ENCODE assay signal across 29 mouse cellular contexts in genomic region chr10:45324159-45324558, GRCm38 (mm10). TPM values are rescaled to one million over a fixed set of nuclear protein-coding genes. Genes with fewer than 3 reads are reported as not detected.
"Had no signal": no experiment of that assay in that cellular context is flagged by ENCODE, and none has a peak within 500 bp of the region (broad histone marks: within the 10 kb centered on the region; RNA-seq: fewer than 3 reads in every experiment).

No protein-coding gene starts in this region.

- ATAC-seq: hindbrain, postnatal 0 days; intestine, embryonic 16.5 days; liver, embryonic 12.5 days had no signal

- DNase-seq: gastrocnemius, postnatal 14 days; gastrocnemius, postnatal 36 days; heart, adult 11 months; heart, adult 2 months; heart, postnatal 14 days; heart, postnatal 36 days; kidney, adult 11 months; kidney, adult 2 months; kidney, adult 9 months; kidney, postnatal 14 days; kidney, postnatal 36 days; layer of hippocampus, adult 9-11 months; layer of hippocampus, postnatal 36 days; left cerebral cortex, postnatal 4 days had no signal

- H3K4me3 ChIP-seq: heart, adult 2 months; heart, embryonic 13.5 days; heart, embryonic 15.5 days; hindbrain, embryonic 13.5 days; hindbrain, embryonic 15.5 days; kidney, embryonic 15.5 days; limb, embryonic 13.5 days; limb, embryonic 15.5 days; liver, embryonic 12.5 days had no signal

- H3K9ac ChIP-seq: heart, embryonic 13.5 days; heart, embryonic 15.5 days; hindbrain, embryonic 13.5 days; hindbrain, embryonic 15.5 days; kidney, embryonic 15.5 days; limb, embryonic 13.5 days; limb, embryonic 15.5 days; liver, embryonic 12.5 days; liver, embryonic 14.5 days had no signal

- H3K4me1 ChIP-seq: heart, embryonic 15.5 days; hindbrain, embryonic 15.5 days; kidney, embryonic 15.5 days; limb, embryonic 13.5 days; limb, embryonic 15.5 days; liver, embryonic 12.5 days had no signal

- H3K27ac ChIP-seq: heart, adult 2 months; heart, embryonic 13.5 days; heart, embryonic 15.5 days; hindbrain, embryonic 13.5 days; hindbrain, embryonic 15.5 days; hindbrain, postnatal 0 days; kidney, embryonic 15.5 days; kidney, postnatal 0 days; limb, embryonic 13.5 days; limb, embryonic 15.5 days; liver, embryonic 12.5 days; liver, embryonic 14.5 days had no signal

- H3K9me3 ChIP-seq: heart, embryonic 13.5 days; heart, embryonic 15.5 days; hindbrain, embryonic 13.5 days; hindbrain, embryonic 15.5 days; kidney, embryonic 15.5 days; limb, embryonic 13.5 days; limb, embryonic 15.5 days; liver, embryonic 12.5 days had no signal

- H3K27me3 ChIP-seq: heart, embryonic 13.5 days; heart, embryonic 15.5 days; hindbrain, embryonic 13.5 days; hindbrain, embryonic 15.5 days; kidney, embryonic 15.5 days; limb, embryonic 13.5 days; limb, embryonic 15.5 days; liver, embryonic 12.5 days had no signal

- H3K36me3 ChIP-seq: heart, embryonic 15.5 days; hindbrain, embryonic 13.5 days; hindbrain, embryonic 15.5 days; kidney, embryonic 15.5 days; limb, embryonic 13.5 days; limb, embryonic 15.5 days; liver, embryonic 12.5 days had no signal

- H3K4me2 ChIP-seq: heart, embryonic 11.5 days; heart, embryonic 13.5 days; heart, embryonic 15.5 days; hindbrain, embryonic 13.5 days; hindbrain, embryonic 15.5 days; kidney, embryonic 15.5 days; limb, embryonic 13.5 days; limb, embryonic 15.5 days; liver, embryonic 12.5 days had no signal

RNA-seq across cellular contexts. Expression of gene Bves, which starts 11.4 kb away (rescaled TPM):
- total RNA-seq: hematopoietic stem cell, adult 5-6 weeks had no signal
- polyA plus RNA-seq: liver, adult 2 months had no signal
